Mouse (Mus musculus): Measurements from ENCODE around the gene Dennd1c.
A peak's percentile ranks its signal among the peaks of the same experiment; 100 is the strongest.
"Not testable (repeated sequence)": the region's sequence is repeated elsewhere in the genome, so short reads cannot be mapped to it uniquely, and the experiment has no call there.

DNA sequence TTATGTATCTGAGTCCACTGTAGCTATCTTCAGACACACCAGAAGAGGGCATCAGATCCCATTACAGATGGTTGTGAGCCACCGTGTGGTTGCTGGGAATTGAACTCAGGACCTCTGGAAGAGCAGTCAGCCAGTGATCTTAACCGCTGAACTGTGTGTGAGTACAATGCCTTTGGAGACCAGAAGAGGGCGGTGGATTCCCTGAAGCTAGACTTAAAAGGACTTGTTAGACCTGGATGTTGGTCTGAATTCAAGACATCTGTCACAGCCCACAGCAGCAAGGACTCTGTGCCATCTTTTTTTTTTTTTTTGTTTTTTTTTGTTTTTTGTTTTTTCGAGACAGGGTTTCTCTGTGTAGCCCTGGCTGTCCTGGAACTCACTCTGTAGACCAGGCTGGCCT is 26.6 kb downstream of the Dennd1c start:
- TF ChIP-seq CTCF (conservative IDR thresholded peaks at IDR 0.05 in 1 of 2, IDR thresholded peaks at IDR 0.05 in 1 of 2; ENCODE audit: low read depth in 2 of 2, low read length in 2 of 2), result peak in 1 of 2 experiments; percentile 60; a peak in 2 of 4 replicates
- TF ChIP-seq ELF1 (IDR thresholded peaks at IDR 0.05; ENCODE audit: low read depth, low read length), result not testable (repeated sequence)
